Mouse (Mus musculus): Measurements from ENCODE around the gene Tm9sf1.

DNA sequence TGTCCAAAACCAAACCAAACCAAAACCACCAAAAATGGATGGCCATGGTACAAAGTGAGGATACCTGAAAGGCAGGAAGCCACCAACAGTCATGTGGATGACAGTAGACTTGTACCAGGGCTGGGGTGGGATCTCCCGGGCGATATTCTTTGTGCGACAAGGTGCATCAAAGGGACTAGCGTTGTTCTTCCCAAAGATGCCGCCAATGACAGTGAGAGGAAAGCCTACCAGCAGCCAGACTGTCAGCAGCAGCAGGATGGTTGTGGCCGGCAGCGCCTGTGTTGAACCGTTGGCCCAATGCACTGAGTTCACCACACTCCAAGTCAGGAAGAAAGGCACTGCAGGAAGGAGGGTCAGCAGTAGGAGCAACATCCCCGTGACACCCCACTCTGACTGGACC is 5.8 kb downstream of the Tm9sf1 start, which contains the start of gene Gm49378:
- TF ChIP-seq CTCF (IDR thresholded peaks at IDR 0.05) (no peak), EP300 (IDR thresholded peaks at IDR 0.05; ENCODE audit: insufficient read depth, low read depth, low read length) (no peak)

Data from heart, adult 2 months (tissue).